Mouse (Mus musculus) midbrain, embryonic 15.5 days (tissue): ENCODE results near the gene Ppp1r15a. TPM values are rescaled to one million over a fixed set of nuclear protein-coding genes. Genes with fewer than 3 reads are reported as not detected.
"Not testable (repeated sequence)": the region's sequence is repeated elsewhere in the genome, so short reads cannot be mapped to it uniquely, and the experiment has no call there.

ENCODE experiments used
- ATAC-seq: fragments of 200-750 bp; cut with Nextera tagmentation; replicated peaks from 2 replicates; pipeline ENCODE4 v1.8.0; 2017; ENCODE audit warnings: moderate TSS enrichment
- H3K27ac ChIP-seq: fragments of 300-500 bp; sonication (generic); 2 replicates; pipeline ENCODE4 v1.5.1; 2015; ENCODE audit warnings: mild to moderate bottlenecking, inconsistent platforms
- H3K27me3 ChIP-seq: fragments of 300-500 bp; sonication (generic); replicated peaks from 2 replicates; pipeline ENCODE4 v1.6.1; 2015; ENCODE audit warnings: inconsistent platforms
- H3K36me3 ChIP-seq: fragments of 300-500 bp; sonication (generic); replicated peaks from 2 replicates; pipeline ENCODE4 v1.6.1; 2015; ENCODE audit warnings: inconsistent platforms
- H3K4me1 ChIP-seq: fragments of 300-500 bp; sonication (generic); 2 replicates; pipeline ENCODE4 v1.6.1; 2015; ENCODE audit warnings: inconsistent platforms
- H3K4me2 ChIP-seq: fragments of 300-500 bp; sonication (generic); 2 replicates; pipeline ENCODE4 v1.6.1; 2015; ENCODE audit warnings: inconsistent platforms, mild to moderate bottlenecking, moderate library complexity
- H3K4me3 ChIP-seq: fragments of 300-500 bp; sonication (generic); 2 replicates; pipeline ENCODE4 v1.5.1; 2015; ENCODE audit warnings: mild to moderate bottlenecking, inconsistent platforms
- H3K9ac ChIP-seq: fragments of 300-500 bp; sonication (generic); 2 replicates; pipeline ENCODE4 v1.6.1; 2015; ENCODE audit warnings: mild to moderate bottlenecking, inconsistent platforms
- H3K9me3 ChIP-seq: fragments of 300-500 bp; sonication (generic); 2 replicates; pipeline ENCODE4 v1.6.1; 2016; ENCODE audit warnings: inconsistent platforms
- WGBS: fragments of 180-500 bp; shearing (Covaris S2); methylation state at CpG from one replicate; pipeline ENCODE4 v1.1.7; 2015; ENCODE audit warnings: mixed read lengths; 5-methylcytosine and 5-hydroxymethylcytosine counted together
- polyA plus RNA-seq: library from polyadenylated mRNA; unstranded; fragments of >200 nt; fragmentation: Nextera tagmentation; extraction: Ambion mirVana; gene quantifications from 2 replicates; pipeline ENCODE4 v1.2.1, GENCODE M21; 2015

Gene Ppp1r15a
- polyA plus RNA-seq, 1 experiment from 2014 or later = 11.7 TPM

GRCm38 (mm10) chr7:45544525-45544924 lies 18.5 kb upstream of the Ppp1r15a start:
- H3K36me3 ChIP-seq = no peaks in the 10 kb centered on the region
- H3K4me2 ChIP-seq = no peak overlapping the region
- no peak overlapping the region for H3K27ac ChIP-seq
- no peak for ATAC-seq
- H3K9me3 ChIP-seq = no peaks in the 10 kb centered on the region
- H3K27me3 ChIP-seq = no peaks in the 10 kb centered on the region
- H3K9ac ChIP-seq = no peak overlapping the region
- H3K4me3 ChIP-seq = no peak overlapping the region
- H3K4me1 ChIP-seq = no peaks in the 10 kb centered on the region
- WGBS = 100% methylated on average over 1 of the region's 1 CpGs

- Histone ChIP-seq H3K9ac (no peak overlapping the region), H3K9me3 (no peaks in the 10 kb centered on the region), H3K27me3 (no peaks in the 10 kb centered on the region), H3K4me1 (peaks cover 5% of the 10 kb centered on the region), H3K27ac (no peak overlapping the region), H3K36me3 (no peaks in the 10 kb centered on the region), H3K4me2 (no peak overlapping the region), H3K4me3 (no peak overlapping the region)
- WGBS = 56% methylated on average over 2 of the region's 2 CpGs
- ATAC-seq = no peak
Observed at GRCm38 (mm10) chr7:45540213-45540612, 14.1 kb upstream of the Ppp1r15a start.

GRCm38 (mm10) chr7:45539095-45539494 lies 13.0 kb upstream of the Ppp1r15a start:
- Histone ChIP-seq H3K4me2 (no peak overlapping the region), H3K9me3 (no peaks in the 10 kb centered on the region), H3K36me3 (no peaks in the 10 kb centered on the region), H3K27me3 (no peaks in the 10 kb centered on the region), H3K4me3 (no peak overlapping the region), H3K9ac (no peak overlapping the region), H3K27ac (no peak overlapping the region), H3K4me1 (peaks cover 5% of the 10 kb centered on the region)
- 86% methylated on average over 3 of the region's 3 CpGs for WGBS
- peak; percentile 20 for ATAC-seq

GRCm38 (mm10) chr7:45538163-45539041 lies 12.3 kb upstream of the Ppp1r15a start:
- WGBS = 4% methylated on average over 29 of the region's 29 CpGs
- no peaks in the 10 kb centered on the region for H3K36me3 ChIP-seq
- no peaks in the 10 kb centered on the region for H3K9me3 ChIP-seq
- peaks cover 5% of the 10 kb centered on the region for H3K4me1 ChIP-seq
- H3K27me3 ChIP-seq = no peaks in the 10 kb centered on the region
- peak overlapping the region; percentile 62 for H3K27ac ChIP-seq
- peak overlapping the region; percentile 77 for H3K4me2 ChIP-seq
- peak; percentile 93 for ATAC-seq
- peak overlapping the region; percentile 64 for H3K4me3 ChIP-seq
- peak overlapping the region; percentile 71 for H3K9ac ChIP-seq

GRCm38 (mm10) chr7:45537602-45538001 lies 11.5 kb upstream of the Ppp1r15a start:
- 0 out of 2 replicates have a peak, but pooled peaks have one; percentile 2 for ATAC-seq
- no peaks in the 10 kb centered on the region for H3K36me3 ChIP-seq
- H3K9me3 ChIP-seq = no peaks in the 10 kb centered on the region
- peak overlapping the region; percentile 71 for H3K9ac ChIP-seq
- peak overlapping the region; percentile 77 for H3K4me2 ChIP-seq
- no peak overlapping the region for H3K27ac ChIP-seq
- peaks cover 5% of the 10 kb centered on the region for H3K4me1 ChIP-seq
- WGBS = 82% methylated on average over 10 of the region's 10 CpGs
- H3K27me3 ChIP-seq = no peaks in the 10 kb centered on the region
- peak overlapping the region; percentile 64 for H3K4me3 ChIP-seq

- WGBS = 68% methylated on average over 1 of the region's 1 CpGs
- H3K9me3 ChIP-seq = no peaks in the 10 kb centered on the region
- H3K4me3 ChIP-seq = no peak overlapping the region
- no peaks in the 10 kb centered on the region for H3K36me3 ChIP-seq
- no peak overlapping the region for H3K9ac ChIP-seq
- H3K4me2 ChIP-seq = no peak overlapping the region
- ATAC-seq = no peak
- H3K4me1 ChIP-seq = peaks cover 5% of the 10 kb centered on the region
- H3K27me3 ChIP-seq = no peaks in the 10 kb centered on the region
- H3K27ac ChIP-seq = no peak overlapping the region
Observed at GRCm38 (mm10) chr7:45535676-45536075, 9.6 kb upstream of the Ppp1r15a start.

- H3K27me3 ChIP-seq = no peaks in the 10 kb centered on the region
- WGBS = 64% methylated on average over 2 of the region's 2 CpGs
- no peak for ATAC-seq
Observed at GRCm38 (mm10) chr7:45530643-45531042, 4.6 kb upstream of the Ppp1r15a start.

GRCm38 (mm10) chr7:45529461-45529860 lies 3.4 kb upstream of the Ppp1r15a start:
- Histone ChIP-seq H3K36me3 (no peaks in the 10 kb centered on the region), H3K27ac (no peak overlapping the region), H3K27me3 (no peaks in the 10 kb centered on the region), H3K4me2 (no peak overlapping the region), H3K4me1 (peaks cover 12% of the 10 kb centered on the region), H3K4me3 (no peak overlapping the region), H3K9ac (no peak overlapping the region), H3K9me3 (no peaks in the 10 kb centered on the region)
- ATAC-seq = no peak
- 30% methylated on average over 6 of the region's 6 CpGs for WGBS

More at GRCm38 (mm10) chr7:45530643-45531042, 4.6 kb upstream of the Ppp1r15a start:
- H3K4me3 ChIP-seq = no peak overlapping the region
- H3K4me1 ChIP-seq = peaks cover under 1% of the 10 kb centered on the region; the same call in 1 of the 2 replicates
- H3K9me3 ChIP-seq = no peaks in the 10 kb centered on the region
- H3K27ac ChIP-seq = no peak overlapping the region
- H3K9ac ChIP-seq = no peak overlapping the region
- H3K4me2 ChIP-seq = no peak overlapping the region
- no peaks in the 10 kb centered on the region for H3K36me3 ChIP-seq

GRCm38 (mm10) chr7:45527169-45527568 lies 1.1 kb upstream of the Ppp1r15a start:
- H3K4me2 ChIP-seq, H3K9ac ChIP-seq, H3K9me3 ChIP-seq, H3K27me3 ChIP-seq, H3K4me3 ChIP-seq, H3K27ac ChIP-seq, ATAC-seq, H3K36me3 ChIP-seq: not testable (repeated sequence)
- peaks cover 16% of the 10 kb centered on the region for H3K4me1 ChIP-seq
- WGBS = 89% methylated on average over 6 of the region's 6 CpGs

GRCm38 (mm10) chr7:45526474-45527120 lies 529 bp upstream of the Ppp1r15a start:
- Histone ChIP-seq H3K4me2 (peak overlapping the region; percentile 83), H3K9ac (peak overlapping the region; percentile 69), H3K4me3 (peak overlapping the region; percentile 61), H3K4me1 (peaks cover 18% of the 10 kb centered on the region), H3K27ac (peak overlapping the region; percentile 78), H3K27me3 (no peaks in the 10 kb centered on the region), H3K36me3 (no peaks in the 10 kb centered on the region), H3K9me3 (no peaks in the 10 kb centered on the region)
- WGBS = 24% methylated on average over 7 of the region's 7 CpGs
- ATAC-seq = no peak

GRCm38 (mm10) chr7:45524841-45525621 lies 1.0 kb downstream of the Ppp1r15a start:
- no peak for ATAC-seq
- Histone ChIP-seq H3K4me3 (peak overlapping the region; percentile 61), H3K27ac (peak overlapping the region; percentile 78; the same call in 1 of the 2 replicates), H3K4me1 (peaks cover 21% of the 10 kb centered on the region), H3K27me3 (no peaks in the 10 kb centered on the region), H3K36me3 (no peaks in the 10 kb centered on the region), H3K9me3 (no peaks in the 10 kb centered on the region), H3K4me2 (peak overlapping the region; percentile 83), H3K9ac (peak overlapping the region; percentile 69; the same call in 1 of the 2 replicates)
- 31% methylated on average over 12 of the region's 12 CpGs for WGBS

- Histone ChIP-seq H3K9me3 (no peaks in the 10 kb centered on the region), H3K27me3 (no peaks in the 10 kb centered on the region), H3K4me1 (peaks cover 21% of the 10 kb centered on the region), H3K4me3 (no peak overlapping the region), H3K4me2 (no peak overlapping the region), H3K36me3 (no peaks in the 10 kb centered on the region), H3K27ac (no peak overlapping the region), H3K9ac (no peak overlapping the region)
- 84% methylated on average over 13 of the region's 13 CpGs for WGBS
- ATAC-seq = no peak
Observed at GRCm38 (mm10) chr7:45523678-45524170, 2.3 kb downstream of the Ppp1r15a start.
